Mouse (Mus musculus): ENCODE results near the gene Olfr293. TPM values are rescaled to one million over a fixed set of nuclear protein-coding genes. Genes with fewer than 3 reads are reported as not detected.

Gene Olfr293
- not detected for total RNA-seq (2021)
- long read RNA-seq, experiment 1, result 0 reads
- long read RNA-seq, experiment 2, result 0 reads

GRCm38 (mm10) chr7:86648761-86649160 lies at the start of gene Olfr293:
Gene Olfr293, plus strand, starts transcription at chr7:86649061.
- no peak for DNase-seq
- intact Hi-C loops (cut with DNase I), result no loop called here

- no peak for DNase-seq
- intact Hi-C loops (cut with DNase I), result no loop called here
These were observed 32.3 kb upstream of the Olfr293 start, which contains the start of gene Olfr294 for GRCm38 (mm10) chr7:86616543-86616942. Gene Olfr294, minus strand, starts transcription at chr7:86616643.

- no peak for DNase-seq
- intact Hi-C loops (cut with DNase I), result no loop called here
These were observed 39.2 kb downstream of the Olfr293 start, which contains the start of gene Olfr292 for GRCm38 (mm10) chr7:86688030-86688429. Gene Olfr292, plus strand, starts transcription at chr7:86688330.

Other genes with a start within 250 kb of the Olfr293 start
- not detected for gene Olfr301, start 245.2 kb upstream of the Olfr293 start, total RNA-seq (2021)
- not detected for gene Olfr299, start 189.1 kb upstream of the Olfr293 start, total RNA-seq (2021)
- gene Olfr298, start 156.6 kb upstream of the Olfr293 start, total RNA-seq (2021), result not detected
- gene Olfr297, start 129.1 kb upstream of the Olfr293 start, total RNA-seq (2021), result not detected
- not detected for gene Olfr295, start 65.2 kb upstream of the Olfr293 start, total RNA-seq (2021)
- gene Olfr294, start 32.4 kb upstream of the Olfr293 start, total RNA-seq (2021), result not detected
- gene Olfr292, start 39.3 kb downstream of the Olfr293 start, total RNA-seq (2021), result not detected
- not detected for gene Folh1, start 126.9 kb downstream of the Olfr293 start, total RNA-seq (2021)
- not detected for gene Vmn2r77, start 146.0 kb downstream of the Olfr293 start, total RNA-seq (2021)

All from heart, postnatal 14 days (tissue).